Mouse (Mus musculus): ENCODE measurements around the gene Mcfd2. TPM values are rescaled to one million over a fixed set of nuclear protein-coding genes. Genes with fewer than 3 reads are reported as not detected.

Mcfd2 gene
- polyA plus RNA-seq, 1 experiment from 2014 or later = 76.6 TPM

GRCm38 (mm10) chr17:87236725-87237650 lies 28.7 kb downstream of the Mcfd2 start:
- Histone ChIP-seq H3K9me3 (no peaks in the 10 kb centered on the region), H3K36me3 (no peaks in the 10 kb centered on the region), H3K4me1 (peaks cover 17% of the 10 kb centered on the region), H3K4me3 (no peak overlapping the region), H3K4me2 (peak overlapping the region; percentile 14; the same call in 1 of the 2 replicates), H3K27ac (replicated peaks) (peak overlapping the region; percentile 3; the same call in 1 of the 2 replicates), H3K9ac (no peak overlapping the region), H3K27me3 (replicated peaks) (no peaks in the 10 kb centered on the region)
- no peak for ATAC-seq (ENCODE audit: extremely low read depth, insufficient number of reproducible peaks, low FRiP score, low TSS enrichment)
- 31% methylated on average over 18 of the region's 18 CpGs for WGBS

DNA sequence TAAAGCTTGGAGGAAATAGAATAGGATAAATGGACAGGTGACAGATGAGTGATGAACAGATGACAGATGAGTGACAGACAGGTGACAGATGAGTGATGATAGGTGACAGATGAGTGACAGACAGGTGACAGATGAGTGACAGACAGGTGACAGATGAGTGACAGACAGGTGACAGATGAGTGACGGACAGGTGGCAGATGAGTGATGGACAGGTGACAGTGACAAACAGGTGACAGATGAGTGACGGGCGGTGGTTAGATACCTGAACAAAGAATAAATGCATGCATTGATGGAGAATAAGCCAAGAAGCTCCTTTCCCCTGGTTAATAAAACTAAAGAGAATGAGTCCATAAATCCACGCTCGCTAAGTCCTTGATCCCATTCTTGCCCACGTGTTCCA lies 30.7 kb downstream of the Mcfd2 start:
- no peak for ATAC-seq (ENCODE audit: extremely low read depth, insufficient number of reproducible peaks, low FRiP score, low TSS enrichment)
- H3K4me1 ChIP-seq = peaks cover 17% of the 10 kb centered on the region
- WGBS = 86% methylated on average over 6 of the region's 6 CpGs
- H3K9ac ChIP-seq = no peak overlapping the region
- H3K36me3 ChIP-seq = no peaks in the 10 kb centered on the region
- no peaks in the 10 kb centered on the region for H3K27me3 ChIP-seq (replicated peaks)
- no peaks in the 10 kb centered on the region for H3K9me3 ChIP-seq
- H3K27ac ChIP-seq (replicated peaks) = no peak overlapping the region
- H3K4me3 ChIP-seq = no peak overlapping the region
- no peak overlapping the region for H3K4me2 ChIP-seq

GRCm38 (mm10) chr17:87227878-87228277 lies 37.9 kb downstream of the Mcfd2 start:
- no peaks in the 10 kb centered on the region for H3K36me3 ChIP-seq
- no peak overlapping the region for H3K27ac ChIP-seq (replicated peaks)
- H3K4me3 ChIP-seq = no peak overlapping the region
- H3K9ac ChIP-seq = no peak overlapping the region
- H3K4me2 ChIP-seq = no peak overlapping the region
- WGBS = 43% methylated on average over 4 of the region's 4 CpGs
- no peaks in the 10 kb centered on the region for H3K27me3 ChIP-seq (replicated peaks)
- H3K4me1 ChIP-seq = peaks cover 11% of the 10 kb centered on the region
- 0 out of 2 replicates have a peak, but pooled peaks cover 3% of the 10 kb centered on the region for H3K9me3 ChIP-seq
- no peak for ATAC-seq (ENCODE audit: extremely low read depth, insufficient number of reproducible peaks, low FRiP score, low TSS enrichment)

DNA sequence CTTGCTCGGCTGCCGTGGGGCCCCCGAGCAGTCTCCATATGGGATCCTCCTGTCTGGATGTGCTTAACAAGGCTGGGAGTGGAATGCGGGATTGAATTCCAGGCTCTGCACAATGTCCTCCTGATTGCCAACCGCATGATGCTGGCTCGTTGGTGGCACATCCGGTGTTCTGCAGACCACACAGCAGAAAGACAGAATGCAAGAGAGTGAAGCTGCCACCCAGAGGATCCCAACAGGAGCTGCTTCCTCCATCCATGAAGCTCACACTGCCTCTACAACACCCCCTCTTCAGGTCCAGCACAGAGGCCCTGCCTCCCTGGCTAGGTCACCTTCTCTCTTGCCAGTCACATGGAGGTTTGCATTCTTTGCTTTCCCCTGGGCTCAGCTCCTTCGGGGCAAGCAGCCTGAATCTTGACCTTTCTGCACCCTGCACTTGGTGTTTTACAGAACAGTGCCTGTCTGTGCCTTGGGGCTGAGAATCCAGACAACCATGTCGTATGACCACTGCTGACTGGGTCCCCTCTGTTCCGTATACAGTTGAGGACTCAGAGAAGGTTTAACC lies 39.6 kb downstream of the Mcfd2 start:
- Histone ChIP-seq H3K9ac (no peak overlapping the region), H3K27ac (replicated peaks) (no peak overlapping the region), H3K27me3 (replicated peaks) (no peaks in the 10 kb centered on the region), H3K4me2 (no peak overlapping the region), H3K4me1 (peaks cover 11% of the 10 kb centered on the region), H3K36me3 (no peaks in the 10 kb centered on the region), H3K9me3 (0 out of 2 replicates have a peak, but pooled peaks cover 3% of the 10 kb centered on the region), H3K4me3 (no peak overlapping the region)
- 30% methylated on average over 10 of the region's 10 CpGs for WGBS
- ATAC-seq (ENCODE audit: extremely low read depth, insufficient number of reproducible peaks, low FRiP score, low TSS enrichment) = no peak; the same call in 1 of the 2 replicates

DNA sequence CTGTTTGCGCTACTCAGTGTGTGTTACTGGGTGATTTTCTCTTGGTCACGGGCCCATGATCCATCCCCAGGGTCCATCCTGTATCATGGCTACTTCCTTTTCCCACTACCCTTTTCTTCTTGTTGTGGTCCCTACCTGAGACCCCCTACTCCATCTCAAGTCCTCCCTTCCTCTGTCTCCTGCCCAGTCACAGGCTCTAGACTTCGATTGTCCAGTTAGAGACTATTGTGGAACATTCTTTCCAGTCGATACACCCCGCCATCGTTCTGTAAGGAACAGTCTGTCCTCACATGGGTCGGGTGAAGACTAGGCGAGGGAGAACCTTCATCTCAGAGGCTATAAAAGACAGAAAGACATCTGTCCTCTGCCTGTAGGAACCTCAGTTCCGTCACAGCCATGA lies 40.4 kb downstream of the Mcfd2 start:
- no peak overlapping the region for H3K4me2 ChIP-seq
- no peak overlapping the region for H3K27ac ChIP-seq (replicated peaks)
- no peak for ATAC-seq (ENCODE audit: extremely low read depth, insufficient number of reproducible peaks, low FRiP score, low TSS enrichment)
- H3K4me3 ChIP-seq = no peak overlapping the region
- WGBS = 89% methylated on average over 9 of the region's 9 CpGs
- no peaks in the 10 kb centered on the region for H3K27me3 ChIP-seq (replicated peaks)
- H3K9me3 ChIP-seq = 0 out of 2 replicates have a peak, but pooled peaks cover 3% of the 10 kb centered on the region
- no peak overlapping the region for H3K9ac ChIP-seq
- peaks cover 11% of the 10 kb centered on the region for H3K4me1 ChIP-seq
- no peaks in the 10 kb centered on the region for H3K36me3 ChIP-seq

DNA sequence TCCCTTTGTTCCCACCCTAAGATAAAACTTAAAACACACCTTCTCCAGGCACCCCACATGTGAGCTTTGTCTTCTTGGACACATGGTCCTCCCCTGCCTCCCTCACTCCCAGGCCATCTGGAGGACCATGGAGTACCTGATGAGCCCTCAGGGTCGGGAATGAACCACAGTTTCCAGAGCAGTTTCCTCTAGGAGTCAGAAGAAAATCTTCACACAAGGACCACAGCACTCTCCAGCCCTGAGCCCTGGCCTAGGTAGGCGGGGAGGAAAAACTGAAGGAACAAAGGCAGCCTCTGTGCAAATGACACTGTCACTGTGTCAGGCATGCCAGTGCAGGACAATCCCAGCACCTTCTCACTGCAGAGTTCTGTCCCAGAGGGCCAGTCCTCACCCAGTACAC lies 41.3 kb downstream of the Mcfd2 start:
- ATAC-seq (ENCODE audit: extremely low read depth, insufficient number of reproducible peaks, low FRiP score, low TSS enrichment) = no peak
- Histone ChIP-seq H3K4me3 (no peak overlapping the region), H3K27ac (replicated peaks) (no peak overlapping the region), H3K9ac (no peak overlapping the region), H3K9me3 (no peaks in the 10 kb centered on the region), H3K4me1 (peaks cover 11% of the 10 kb centered on the region), H3K36me3 (no peaks in the 10 kb centered on the region), H3K4me2 (no peak overlapping the region), H3K27me3 (replicated peaks) (no peaks in the 10 kb centered on the region)
- WGBS = 60% methylated on average over 2 of the region's 2 CpGs

GRCm38 (mm10) chr17:87219456-87219855 lies 46.3 kb downstream of the Mcfd2 start:
- ATAC-seq (ENCODE audit: extremely low read depth, insufficient number of reproducible peaks, low FRiP score, low TSS enrichment) = no peak
- Histone ChIP-seq H3K4me3 (no peak overlapping the region), H3K4me2 (no peak overlapping the region), H3K4me1 (no peaks in the 10 kb centered on the region), H3K9me3 (no peaks in the 10 kb centered on the region), H3K27me3 (replicated peaks) (no peaks in the 10 kb centered on the region; the same call in 1 of the 2 replicates), H3K9ac (no peak overlapping the region), H3K36me3 (no peaks in the 10 kb centered on the region), H3K27ac (replicated peaks) (no peak overlapping the region)
- WGBS = 73% methylated on average over 9 of the region's 9 CpGs

GRCm38 (mm10) chr17:87214523-87214922 lies 51.2 kb downstream of the Mcfd2 start:
- no peaks in the 10 kb centered on the region for H3K36me3 ChIP-seq
- no peaks in the 10 kb centered on the region; the same call in 1 of the 2 replicates for H3K27me3 ChIP-seq (replicated peaks)
- no peak overlapping the region for H3K4me3 ChIP-seq
- ATAC-seq (ENCODE audit: extremely low read depth, insufficient number of reproducible peaks, low FRiP score, low TSS enrichment) = no peak
- no peak overlapping the region for H3K4me2 ChIP-seq
- no peaks in the 10 kb centered on the region for H3K4me1 ChIP-seq
- no peak overlapping the region for H3K9ac ChIP-seq
- 83% methylated on average over 7 of the region's 7 CpGs for WGBS
- no peaks in the 10 kb centered on the region for H3K9me3 ChIP-seq
- H3K27ac ChIP-seq (replicated peaks) = no peak overlapping the region

GRCm38 (mm10) chr17:87210525-87210924 lies 55.2 kb downstream of the Mcfd2 start:
- Histone ChIP-seq H3K9me3 (no peaks in the 10 kb centered on the region), H3K4me2 (no peak overlapping the region), H3K9ac (no peak overlapping the region), H3K4me3 (no peak overlapping the region), H3K4me1 (no peaks in the 10 kb centered on the region), H3K36me3 (no peaks in the 10 kb centered on the region), H3K27ac (replicated peaks) (no peak overlapping the region), H3K27me3 (replicated peaks) (no peaks in the 10 kb centered on the region)
- WGBS = 79% methylated on average over 2 of the region's 2 CpGs
- ATAC-seq (ENCODE audit: extremely low read depth, insufficient number of reproducible peaks, low FRiP score, low TSS enrichment) = no peak

DNA sequence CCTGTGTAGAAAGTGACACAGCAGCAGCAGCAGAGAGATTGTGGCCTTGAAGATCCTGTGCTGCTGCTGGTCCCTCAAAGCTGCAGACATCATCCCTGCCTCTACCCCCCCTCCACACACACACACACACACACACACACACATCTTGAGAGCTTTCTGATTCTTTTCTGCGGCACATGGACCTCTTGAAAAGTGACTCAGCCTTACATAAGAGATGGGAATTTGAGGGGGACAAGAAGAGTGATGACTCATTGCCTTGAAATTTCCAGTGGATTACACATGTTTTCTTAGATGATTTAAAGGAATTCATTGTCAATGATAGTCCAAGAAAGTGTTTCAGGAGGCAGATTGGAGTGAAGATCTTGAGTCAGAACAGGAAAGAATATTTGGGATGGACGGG lies 58.9 kb downstream of the Mcfd2 start:
- Histone ChIP-seq H3K4me2 (no peak overlapping the region), H3K36me3 (no peaks in the 10 kb centered on the region), H3K27ac (replicated peaks) (no peak overlapping the region), H3K4me1 (peaks cover 21% of the 10 kb centered on the region), H3K9me3 (no peaks in the 10 kb centered on the region), H3K27me3 (replicated peaks) (no peaks in the 10 kb centered on the region), H3K9ac (no peak overlapping the region), H3K4me3 (no peak overlapping the region)
- 52% methylated on average over 2 of the region's 2 CpGs for WGBS
- no peak for ATAC-seq (ENCODE audit: extremely low read depth, insufficient number of reproducible peaks, low FRiP score, low TSS enrichment)

All from heart, embryonic 13.5 days (tissue).